Mouse (Mus musculus): Measurements from ENCODE around the gene Prkg1.
"Not testable (repeated sequence)": the region's sequence is repeated elsewhere in the genome, so short reads cannot be mapped to it uniquely, and the experiment has no call there.

Prkg1 gene

GRCm38 (mm10) chr19:31442311-31442710 is 322.5 kb downstream of the Prkg1 start:
- in situ Hi-C loops (cut with MboI), result no loop called here

DNA sequence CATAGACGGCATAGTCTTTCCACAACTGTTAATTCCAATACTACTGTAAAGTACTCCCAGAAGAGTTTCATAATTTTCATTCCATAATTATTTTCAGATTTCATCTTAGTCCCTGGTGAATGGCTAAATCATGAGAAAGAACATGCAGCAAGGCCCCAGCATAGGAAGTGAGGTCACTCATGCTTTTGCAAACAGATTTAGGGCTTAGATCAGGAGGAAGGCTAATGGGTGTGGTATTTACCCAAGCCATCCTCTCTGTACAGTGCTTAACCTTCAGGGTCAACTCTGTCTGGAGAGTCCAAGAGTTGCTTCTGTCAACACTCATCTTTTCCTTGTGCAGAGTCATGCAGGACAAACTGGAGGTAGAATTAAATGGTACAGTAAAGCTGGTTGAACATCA is 331.4 kb downstream of the Prkg1 start:
- in situ Hi-C loops (cut with MboI), result no loop called here

GRCm38 (mm10) chr19:31431411-31431810 is 333.4 kb downstream of the Prkg1 start:
- in situ Hi-C loops (cut with MboI), result no loop called here

DNA sequence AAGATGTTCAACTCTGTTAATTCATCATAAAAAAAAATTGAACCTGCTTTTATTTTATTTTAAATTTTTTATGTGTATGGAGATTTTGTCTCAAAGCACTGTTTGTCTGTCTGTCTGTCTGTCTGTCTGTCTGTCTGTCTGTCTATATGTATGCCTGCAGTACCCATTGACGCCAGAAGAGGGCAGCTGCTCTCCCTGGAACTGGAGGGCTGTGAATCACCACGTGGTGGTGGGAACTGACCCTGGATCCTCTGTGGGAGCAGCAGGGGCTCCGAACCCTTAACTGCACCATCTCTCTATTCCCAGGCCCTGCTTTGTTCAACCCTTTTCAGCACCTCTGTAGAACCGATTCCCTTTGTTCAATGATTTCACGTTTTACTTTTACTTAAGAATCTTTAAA is 338.7 kb downstream of the Prkg1 start:
- in situ Hi-C loops (cut with MboI), result no loop called here

GRCm38 (mm10) chr19:31425199-31425598 is 339.6 kb downstream of the Prkg1 start:
- in situ Hi-C loops (cut with MboI), result no loop called here

DNA sequence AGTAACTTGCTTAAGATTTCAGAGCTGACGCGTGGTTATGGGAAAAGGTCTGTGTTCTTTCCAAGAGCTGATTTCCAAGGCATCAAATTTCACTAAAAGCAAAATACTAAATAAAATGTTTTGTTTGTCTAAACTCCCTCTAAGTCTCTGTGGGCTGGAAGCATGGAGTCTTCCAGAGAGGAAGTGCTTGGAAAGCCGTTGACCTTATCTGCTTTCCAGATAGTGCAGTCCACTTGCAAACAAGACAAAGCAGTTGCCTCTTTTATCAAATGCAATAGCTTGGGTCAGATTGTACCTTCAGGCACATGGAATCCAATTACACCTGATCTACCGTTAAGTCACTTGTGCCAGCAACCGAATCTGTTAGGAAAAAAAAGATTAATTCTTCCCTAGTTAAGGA is 340.5 kb downstream of the Prkg1 start:
- in situ Hi-C loops (cut with MboI), result no loop called here

DNA sequence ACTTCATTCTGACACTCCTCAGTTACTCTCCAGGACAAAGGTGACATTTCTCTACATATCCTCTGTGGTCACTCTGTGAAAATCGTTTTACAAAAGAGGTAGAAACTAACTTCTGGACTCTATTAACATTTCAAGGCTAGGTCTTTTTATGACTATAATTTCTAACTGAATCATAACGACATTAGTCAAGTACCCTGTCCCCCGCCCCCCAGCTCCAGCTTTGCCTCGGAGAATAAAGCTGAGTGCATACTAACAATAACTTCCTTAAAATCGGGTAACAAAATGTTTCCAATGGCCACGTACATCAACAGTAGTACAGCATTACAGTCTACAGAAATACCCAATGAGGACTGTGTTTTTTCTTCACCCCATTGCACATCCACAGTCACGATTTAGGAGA is 351.3 kb downstream of the Prkg1 start:
- in situ Hi-C loops (cut with MboI), result no loop called here

DNA sequence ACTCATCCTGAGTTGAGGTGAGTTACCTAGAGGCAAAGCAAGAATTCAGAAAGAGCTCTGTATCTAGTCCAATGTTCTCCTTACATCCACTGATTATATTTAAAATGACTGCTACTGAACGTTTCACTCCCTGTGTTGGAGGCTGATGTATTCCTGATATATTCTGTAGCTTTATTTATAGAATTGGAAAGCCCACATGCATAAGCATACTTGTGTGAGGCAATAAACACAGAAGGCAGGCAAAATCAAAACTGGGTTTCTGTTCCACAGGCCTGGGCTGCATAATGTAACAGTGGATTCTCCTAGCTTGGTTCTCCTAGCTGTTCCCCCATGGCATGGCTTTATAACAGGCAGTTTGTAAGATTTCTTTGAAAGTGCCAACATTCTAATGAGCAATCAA is 368.7 kb downstream of the Prkg1 start:
- in situ Hi-C loops (cut with MboI), result no loop called here

DNA sequence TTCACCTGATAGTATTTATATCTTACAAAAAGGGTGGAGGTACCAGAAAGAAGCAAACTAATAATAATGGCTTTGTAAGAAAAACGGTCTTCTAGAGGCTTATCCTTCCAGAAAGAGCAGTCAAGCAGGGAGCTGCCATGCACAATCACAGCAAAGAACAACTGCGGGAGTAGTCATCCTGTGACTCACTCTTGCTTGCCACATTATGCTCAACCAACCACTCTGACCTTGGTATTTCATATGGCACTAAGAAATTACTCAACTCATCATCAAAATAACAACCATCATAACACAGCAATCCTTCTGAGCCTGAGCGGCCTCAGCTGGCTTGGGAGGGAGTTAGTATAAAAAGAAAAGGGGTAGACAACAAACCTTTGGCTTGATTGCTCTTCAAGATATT is 379.5 kb downstream of the Prkg1 start:
- in situ Hi-C loops (cut with MboI), result no loop called here

GRCm38 (mm10) chr19:31383881-31384280 is 381.0 kb downstream of the Prkg1 start:
- in situ Hi-C loops (cut with MboI), result no loop called here

DNA sequence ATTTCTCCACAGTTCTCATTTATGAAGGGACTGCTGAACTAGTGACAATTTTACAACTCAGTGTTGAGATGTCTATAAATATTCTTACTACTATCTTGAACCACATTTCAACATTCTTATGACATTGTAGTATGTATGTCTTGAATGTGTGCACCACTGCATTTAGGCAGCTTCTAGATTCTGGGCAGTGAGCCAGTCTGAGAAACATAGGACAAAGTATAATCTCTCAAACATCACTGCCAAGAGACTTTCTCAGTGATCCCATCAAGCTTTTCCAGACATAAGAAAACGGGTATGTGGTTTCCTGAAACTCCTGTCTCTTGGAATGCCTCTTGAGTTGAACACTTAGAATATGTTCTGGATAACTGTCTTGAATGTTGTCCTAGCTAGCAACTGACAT is 394.7 kb downstream of the Prkg1 start:
- in situ Hi-C loops (cut with MboI), result no loop called here

DNA sequence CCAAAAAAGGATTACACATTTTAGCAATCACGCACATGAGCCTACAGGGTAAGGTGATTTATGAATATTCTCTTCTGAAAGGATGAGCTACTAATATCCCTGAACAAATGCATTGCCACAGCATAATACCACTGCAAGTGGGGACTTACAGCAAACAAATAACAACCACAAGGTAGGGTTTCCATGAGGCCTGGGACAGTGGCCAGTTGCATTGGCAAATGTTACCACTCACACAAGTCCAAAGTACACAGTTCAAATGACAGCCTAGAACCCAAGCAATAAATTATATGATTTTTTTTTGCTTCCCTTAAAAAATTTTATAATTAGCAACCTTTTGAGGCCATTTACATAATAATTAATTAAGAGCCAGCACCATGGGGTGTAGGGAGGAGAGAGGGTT is 395.7 kb downstream of the Prkg1 start:
- in situ Hi-C loops (cut with MboI), result no loop called here

DNA sequence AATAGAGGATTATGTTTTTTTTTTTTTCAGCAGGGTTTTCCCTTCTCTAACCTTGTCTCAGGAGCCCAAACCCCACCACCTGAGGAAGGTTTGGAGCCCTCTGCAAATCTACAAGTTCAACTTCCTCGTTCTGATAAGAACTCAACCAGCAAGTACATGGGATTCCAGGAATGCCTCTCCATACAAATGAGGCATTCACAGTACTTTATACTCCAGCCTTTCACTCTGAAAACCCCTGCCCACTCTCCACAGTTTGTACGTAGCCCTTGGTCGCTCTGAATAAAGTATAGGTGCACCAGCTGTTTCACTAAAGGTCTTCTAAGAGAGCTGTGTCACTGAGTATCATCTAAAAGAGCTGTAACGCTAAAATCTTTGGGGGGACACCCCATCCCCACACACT is 402.8 kb downstream of the Prkg1 start:
- in situ Hi-C loops (cut with MboI), result no loop called here

- in situ Hi-C loops (cut with MboI), result no loop called here
These were observed 403.3 kb downstream of the Prkg1 start for GRCm38 (mm10) chr19:31361575-31361974.

- in situ Hi-C loops (cut with MboI), result no loop called here
These were observed 403.7 kb downstream of the Prkg1 start for GRCm38 (mm10) chr19:31361161-31361560.

DNA sequence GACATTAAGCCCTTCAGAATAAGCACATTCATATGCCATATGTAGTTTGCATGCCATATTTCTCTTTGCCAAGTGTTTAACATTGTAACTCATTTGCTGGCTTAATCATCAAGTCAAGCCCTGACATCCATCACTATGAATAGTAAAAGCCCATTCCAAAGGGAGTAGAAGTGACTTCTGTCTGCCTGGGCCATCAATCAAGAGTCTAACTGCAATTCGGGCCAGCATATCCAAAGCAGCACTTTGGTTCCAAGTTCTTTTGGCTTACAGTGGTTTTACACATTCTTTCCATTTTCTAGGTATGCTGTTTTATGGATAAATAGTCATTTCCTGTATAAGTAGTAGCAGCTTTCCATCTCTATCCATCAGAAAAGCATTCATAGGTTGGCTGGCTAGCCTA is 409.9 kb downstream of the Prkg1 start:
- in situ Hi-C loops (cut with MboI), result no loop called here

DNA sequence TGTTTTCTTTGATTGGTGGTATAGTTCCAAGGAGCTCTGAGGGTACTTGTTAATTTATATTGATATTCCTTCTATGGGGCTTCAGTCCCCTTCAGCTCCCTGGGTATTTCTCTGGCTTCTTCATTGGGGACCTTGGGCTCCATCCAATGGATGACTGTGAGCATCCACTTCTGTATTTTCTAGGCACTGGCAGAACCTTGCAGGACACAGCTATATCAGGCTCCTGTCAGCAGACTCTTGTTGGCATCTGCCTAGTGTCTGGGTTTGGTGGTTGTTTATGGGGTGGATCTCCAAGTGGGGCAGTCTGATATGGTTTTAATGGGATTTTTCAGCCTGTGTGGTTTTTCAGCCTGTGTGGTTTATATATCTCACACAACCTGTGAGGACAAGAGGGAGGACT is 412.0 kb downstream of the Prkg1 start:
- in situ Hi-C loops (cut with MboI), result not testable (repeated sequence)

GRCm38 (mm10) chr19:31351796-31352195 is 413.0 kb downstream of the Prkg1 start:
- in situ Hi-C loops (cut with MboI), result no loop called here

GRCm38 (mm10) chr19:31342150-31342549 is 422.7 kb downstream of the Prkg1 start:
- in situ Hi-C loops (cut with MboI), result no loop called here

DNA sequence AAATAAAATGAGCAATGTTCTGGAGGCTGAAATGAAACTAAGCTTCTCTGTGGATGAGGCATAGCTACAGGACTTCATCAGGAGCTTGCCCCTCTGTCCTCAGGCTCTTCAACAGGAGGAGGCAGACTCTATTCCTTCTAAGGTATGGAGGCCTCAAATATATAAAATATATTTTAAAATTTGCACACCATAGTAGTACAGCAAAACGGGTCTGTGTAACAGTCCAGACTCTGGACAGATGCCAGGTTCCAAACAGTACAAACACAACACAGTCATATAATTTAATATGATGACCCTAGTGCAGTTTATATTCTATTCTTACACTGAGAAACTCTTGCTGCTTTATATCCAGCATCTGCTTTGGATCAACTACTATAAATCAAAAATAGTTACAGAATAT is 423.9 kb downstream of the Prkg1 start:
- in situ Hi-C loops (cut with MboI), result no loop called here

GRCm38 (mm10) chr19:31338355-31339101 is 426.3 kb downstream of the Prkg1 start:
- in situ Hi-C loops (cut with MboI), result no loop called here

- in situ Hi-C loops (cut with MboI), result no loop called here
These were observed 427.0 kb downstream of the Prkg1 start for GRCm38 (mm10) chr19:31337863-31338217.

GRCm38 (mm10) chr19:31337163-31337862 is 427.5 kb downstream of the Prkg1 start:
- in situ Hi-C loops (cut with MboI), result no loop called here

DNA sequence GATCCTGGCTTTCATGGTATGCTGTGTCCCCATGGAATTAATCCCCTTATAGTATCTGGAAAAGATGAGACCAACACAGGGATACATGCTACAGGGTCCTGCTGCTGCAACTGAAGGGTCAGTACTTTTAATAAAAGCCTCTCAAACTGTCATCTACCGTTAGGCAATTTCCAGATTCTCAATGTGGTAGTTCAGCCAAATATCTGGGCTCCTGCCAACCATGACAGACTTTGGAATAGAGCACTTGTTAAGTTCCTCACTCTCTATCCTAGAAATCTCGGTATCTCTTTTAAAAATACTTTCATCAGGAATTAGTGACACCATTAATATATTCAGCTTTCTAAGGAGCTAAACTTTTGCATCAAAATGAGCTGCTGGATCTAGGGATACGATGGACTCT is 428.5 kb downstream of the Prkg1 start:
- in situ Hi-C loops (cut with MboI), result no loop called here
